Mouse (Mus musculus) G1E (cell line): ENCODE measurements around the gene Rsph6a. TPM values are rescaled to one million over a fixed set of nuclear protein-coding genes. Genes with fewer than 3 reads are reported as not detected.

Experiments
- ATAC-seq: 2 replicates; pipeline ENCODE4 v1.8.0; 2016; ENCODE audit warnings: mild to moderate bottlenecking; ENCODE audit not compliant: insufficient number of reproducible peaks, poor library complexity, low FRiP score, severe bottlenecking; ENCODE audit errors: extremely low read depth
- DNase-seq: peaks from one replicate; pipeline ENCODE4 v3.0.0; 2012; ENCODE audit warnings: low spot score
- H3K27me3 ChIP-seq: 2 replicates; pipeline ENCODE4 v1.6.1; 2012; ENCODE audit warnings: mild to moderate bottlenecking, low read length, inconsistent platforms; ENCODE audit not compliant: insufficient read depth
- H3K36me3 ChIP-seq: replicated peaks from 2 replicates; pipeline ENCODE3; 2012; ENCODE audit warnings: mild to moderate bottlenecking, inconsistent platforms
- H3K4me1 ChIP-seq: 2 replicates; pipeline ENCODE4 v1.6.1; 2012; ENCODE audit warnings: low read depth, low read length, inconsistent platforms, mixed read lengths; ENCODE audit not compliant: insufficient read depth
- H3K4me3 ChIP-seq: 2 replicates; pipeline ENCODE4 v1.5.1; 2012; ENCODE audit warnings: low read depth, mild to moderate bottlenecking, inconsistent platforms, low read length, moderate library complexity, mixed read lengths
- H3K9me3 ChIP-seq: replicated peaks from 2 replicates; pipeline ENCODE4 v1.6.1; 2012; ENCODE audit warnings: inconsistent platforms
- CTCF ChIP-seq: IDR thresholded peaks from 2 replicates; pipeline ENCODE4 v1.5.1; 2012; ENCODE audit warnings: low read depth, low read length, inconsistent platforms, mixed read lengths
- GATA1 ChIP-seq: IDR thresholded peaks from 2 replicates; pipeline ENCODE4 v1.6.1; 2012; ENCODE audit warnings: borderline replicate concordance, low read length, inconsistent platforms, mixed read lengths
- GATA2 ChIP-seq: IDR thresholded peaks from 2 replicates; pipeline ENCODE4 v1.6.1; 2012; ENCODE audit warnings: low read depth, low read length, inconsistent platforms, borderline replicate concordance
- POLR2AphosphoS5 ChIP-seq: IDR thresholded peaks from 2 replicates; pipeline ENCODE4 v1.6.1; 2012; ENCODE audit warnings: low read depth, low read length, inconsistent platforms; ENCODE audit not compliant: insufficient replicate concordance
- TAL1 ChIP-seq: conservative IDR thresholded peaks from 2 replicates; pipeline ENCODE4 v1.6.1; 2012; ENCODE audit warnings: low read depth, low read length, inconsistent platforms, mixed read lengths
- polyA plus RNA-seq: library from polyadenylated mRNA; stranded (reverse); fragments of >175 nt; gene quantifications from 2 replicates; pipeline ENCODE4 v1.2.3, GENCODE M21; 2012
- total RNA-seq, 2 experiments: library from RNA; stranded (forward) in 1 of 2; stranded (reverse) in 1 of 2; fragments of 200-1000 nt in 1 of 2; fragments of >200 nt in 1 of 2; fragmentation: Nextera tagmentation in 1 of 2; gene quantifications; 2 replicates each; pipeline ENCODE4 v1.2.3; 2014 to 2017

Gene Rsph6a
- total and polyA plus RNA-seq, 3 experiments = 0.16 to 0.33 TPM; not detected in 1

DNA sequence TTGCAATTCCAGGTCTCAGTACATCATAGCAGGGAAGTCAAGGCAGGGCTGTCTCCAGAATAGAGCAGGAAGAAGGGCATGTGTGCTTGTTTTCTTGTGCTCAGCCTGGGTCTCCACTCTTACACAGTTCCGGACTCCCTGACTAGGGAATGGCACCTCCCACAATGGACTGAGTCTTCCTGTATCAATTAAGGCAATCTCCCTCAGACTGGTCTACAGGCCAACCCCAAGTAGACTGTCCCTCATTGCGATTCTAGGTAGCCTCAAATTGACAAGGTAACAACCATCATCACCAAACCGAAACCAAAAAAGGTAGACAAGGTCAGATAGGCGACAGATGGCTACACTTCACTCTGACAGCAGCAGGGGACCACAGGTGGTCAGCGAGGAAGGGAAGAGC lies 20.7 kb downstream of the Rsph6a start:
- peaks cover 4% of the 10 kb centered on the region; the same call in 1 of the 2 replicates for H3K27me3 ChIP-seq
- peaks cover 49% of the 10 kb centered on the region for H3K4me1 ChIP-seq
- peak overlapping the region; percentile 81 for H3K4me3 ChIP-seq
- H3K36me3 ChIP-seq = peaks cover 27% of the 10 kb centered on the region
- DNase-seq (no peak), ATAC-seq (no peak)
- no peaks in the 10 kb centered on the region for H3K9me3 ChIP-seq
- TF ChIP-seq CTCF (no peak), POLR2AphosphoS5 (no peak), TAL1 (no peak), GATA1 (no peak), GATA2 (no peak)

DNA sequence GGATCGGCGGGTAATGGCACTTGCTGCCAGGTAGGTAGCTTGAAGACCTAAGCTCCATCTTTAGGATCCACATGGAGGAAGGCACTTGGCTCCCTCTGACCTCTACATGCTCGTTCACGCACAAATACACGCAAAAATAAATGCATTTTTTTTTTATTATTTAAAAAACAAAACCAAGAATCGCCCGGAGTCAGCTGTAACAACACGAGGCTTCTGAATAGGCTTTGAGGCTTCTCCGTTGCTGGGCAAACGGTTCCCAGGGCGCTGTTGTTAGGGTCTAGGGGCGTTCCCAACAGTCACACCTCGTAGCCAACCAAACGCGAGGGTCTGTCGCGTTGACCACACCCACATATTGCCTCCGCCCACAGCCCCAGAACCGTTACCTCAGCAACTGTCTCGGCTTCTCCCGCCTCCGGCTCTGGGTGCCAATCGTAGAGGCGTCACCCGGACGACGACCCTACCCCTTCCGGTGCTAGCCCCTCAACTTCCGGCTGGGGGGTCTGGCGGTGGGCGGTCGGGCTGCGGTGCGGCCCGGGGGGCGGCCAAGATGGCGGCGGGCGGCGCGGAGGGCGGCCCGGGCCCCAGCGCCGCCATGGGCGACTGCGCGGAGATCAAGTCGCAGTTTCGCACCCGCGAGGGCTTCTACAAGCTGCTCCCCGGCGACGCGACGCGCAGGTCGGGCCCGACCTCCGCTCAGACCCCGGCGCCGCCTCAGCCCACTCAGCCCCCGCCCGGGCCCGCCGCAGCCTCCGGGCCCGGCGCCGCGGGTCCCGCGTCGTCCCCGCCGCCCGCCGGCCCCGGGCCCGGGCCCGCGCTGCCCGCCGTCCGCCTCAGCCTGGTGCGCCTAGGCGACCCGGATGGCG lies 21.5 kb downstream of the Rsph6a start, which contains the start of gene Dmwd:
Gene Dmwd, plus strand, starts transcription at position 505 of the 863 bp plus-strand sequence.
- DNase-seq (peak; percentile 87), ATAC-seq (peak; percentile 94)
- peaks cover 34% of the 10 kb centered on the region for H3K36me3 ChIP-seq
- H3K27me3 ChIP-seq = peaks cover 2% of the 10 kb centered on the region; the same call in 1 of the 2 replicates
- peak within 1 kb of the TSS; percentile 81 for H3K4me3 ChIP-seq
- H3K4me1 ChIP-seq = peaks cover 56% of the 10 kb centered on the region
- H3K9me3 ChIP-seq = no peaks in the 10 kb centered on the region
- TF ChIP-seq POLR2AphosphoS5 = no peak
- no peak for TF ChIP-seq GATA2
- TF ChIP-seq GATA1 = no peak
- TF ChIP-seq CTCF = no peak
- no peak for TF ChIP-seq TAL1

DNA sequence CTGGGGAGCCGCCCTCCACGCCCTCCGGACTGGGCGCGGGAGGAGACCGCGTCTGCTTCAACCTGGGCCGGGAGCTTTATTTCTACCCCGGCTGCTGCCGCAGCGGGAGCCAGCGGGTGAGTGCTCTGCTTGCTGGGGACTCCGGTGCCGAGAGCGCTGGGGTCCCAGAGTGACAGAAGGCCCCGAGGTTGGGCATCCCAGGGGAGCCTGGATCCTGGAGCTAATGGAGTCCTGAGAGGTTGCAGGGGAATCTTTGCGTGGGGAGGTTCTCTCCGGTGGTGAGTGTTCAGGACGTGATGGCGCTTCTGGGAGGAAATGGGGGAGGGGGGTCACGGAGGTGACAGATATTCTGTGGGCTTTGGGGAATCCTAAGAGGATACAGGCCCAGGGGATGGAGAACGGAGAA lies 22.1 kb downstream of the Rsph6a start:
- TF ChIP-seq GATA2 (no peak), GATA1 (no peak), CTCF (no peak), POLR2AphosphoS5 (no peak), TAL1 (no peak)
- ATAC-seq (no peak), DNase-seq (peak; percentile 30)
- Histone ChIP-seq H3K27me3 (peaks cover 2% of the 10 kb centered on the region; the same call in 1 of the 2 replicates), H3K4me1 (peaks cover 61% of the 10 kb centered on the region), H3K9me3 (no peaks in the 10 kb centered on the region), H3K4me3 (peak overlapping the region; percentile 81), H3K36me3 (peaks cover 40% of the 10 kb centered on the region)

DNA sequence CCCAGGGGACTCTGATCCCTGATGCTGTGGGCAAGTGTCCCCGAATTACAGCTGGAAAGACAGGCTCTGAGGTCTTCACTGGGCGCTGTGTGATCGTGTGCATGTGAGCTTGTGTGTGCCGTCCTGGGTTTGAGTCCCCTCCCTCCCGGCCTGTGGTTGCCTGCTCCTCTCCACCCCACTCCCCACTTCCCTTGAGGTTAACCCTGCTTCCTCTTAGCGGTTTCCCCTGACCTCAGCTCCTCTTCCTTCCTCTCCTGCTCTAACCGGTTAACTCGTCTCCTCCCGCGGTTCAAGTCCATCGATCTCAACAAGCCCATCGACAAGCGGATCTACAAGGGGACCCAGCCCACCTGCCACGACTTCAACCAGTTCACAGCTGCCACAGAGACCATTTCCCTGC lies 23.3 kb downstream of the Rsph6a start:
- peaks cover 52% of the 10 kb centered on the region for H3K36me3 ChIP-seq

DNA sequence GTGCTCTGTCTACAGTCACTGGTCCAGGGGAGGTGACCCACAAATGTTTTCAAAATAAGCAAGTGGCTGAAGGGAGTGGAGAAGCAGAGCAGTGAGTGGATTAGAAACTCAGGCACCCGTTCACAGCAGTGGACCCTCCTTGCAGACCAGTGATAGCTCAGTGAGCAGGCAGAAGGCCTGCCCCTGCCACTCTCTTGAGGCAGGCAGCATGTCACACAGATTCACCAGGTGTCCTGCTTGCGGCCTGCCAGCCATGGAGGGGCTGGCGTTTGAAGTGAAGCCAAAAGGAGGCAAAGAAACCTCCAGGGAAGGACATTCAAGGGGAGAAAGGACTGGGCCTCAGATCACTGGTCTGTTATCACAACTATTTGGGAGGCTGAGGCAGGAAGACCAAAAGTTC lies 24.2 kb downstream of the Rsph6a start:
- Histone ChIP-seq H3K27me3 (no peaks in the 10 kb centered on the region; the same call in 1 of the 2 replicates), H3K36me3 (peaks cover 62% of the 10 kb centered on the region), H3K4me1 (peaks cover 76% of the 10 kb centered on the region), H3K4me3 (no peak overlapping the region; the same call in 1 of the 2 replicates), H3K9me3 (no peaks in the 10 kb centered on the region)
- TF ChIP-seq GATA1 = no peak
- TF ChIP-seq POLR2AphosphoS5 = no peak
- TF ChIP-seq CTCF = no peak
- TF ChIP-seq GATA2 = no peak
- TF ChIP-seq TAL1 = no peak
- DNase-seq (no peak), ATAC-seq (no peak)

More for the DNA sequence above, 23.3 kb downstream of the Rsph6a start:
- Histone ChIP-seq H3K27me3 (no peaks in the 10 kb centered on the region; the same call in 1 of the 2 replicates), H3K4me1 (peaks cover 68% of the 10 kb centered on the region), H3K9me3 (no peaks in the 10 kb centered on the region), H3K4me3 (peak overlapping the region; percentile 81)
- ATAC-seq = peak; percentile 63
- DNase-seq = peak; percentile 75
- TF ChIP-seq GATA2 (no peak), GATA1 (no peak), POLR2AphosphoS5 (no peak), CTCF (no peak), TAL1 (no peak)

DNA sequence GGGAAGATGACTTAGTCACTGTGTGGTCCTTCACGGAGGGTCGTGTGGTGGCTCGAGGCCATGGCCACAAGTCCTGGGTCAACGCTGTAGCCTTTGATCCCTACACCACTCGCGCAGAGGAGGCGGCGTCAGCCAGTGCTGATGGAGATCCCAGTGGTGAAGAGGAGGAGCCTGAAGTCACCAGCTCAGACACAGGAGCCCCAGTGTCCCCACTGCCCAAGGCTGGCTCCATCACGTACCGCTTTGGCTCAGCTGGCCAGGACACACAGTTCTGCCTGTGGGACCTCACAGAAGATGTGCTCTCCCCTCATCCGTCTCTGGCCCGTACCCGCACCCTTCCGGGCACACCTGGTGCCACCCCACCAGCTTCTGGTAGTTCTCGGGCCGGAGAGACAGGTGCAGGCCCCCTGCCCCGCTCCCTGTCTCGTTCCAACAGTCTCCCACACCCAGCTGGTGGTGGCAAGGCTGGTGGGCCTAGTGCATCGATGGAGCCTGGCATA lies 26.0 kb downstream of the Rsph6a start:
- H3K36me3 ChIP-seq = peaks cover 77% of the 10 kb centered on the region
- ATAC-seq (no peak), DNase-seq (no peak)
- H3K4me1 ChIP-seq = peaks cover 82% of the 10 kb centered on the region
- peak overlapping the region; percentile 11; the same call in 1 of the 2 replicates for H3K4me3 ChIP-seq
- H3K9me3 ChIP-seq = no peaks in the 10 kb centered on the region
- TF ChIP-seq GATA1 = no peak
- no peak for TF ChIP-seq CTCF
- TF ChIP-seq GATA2 = no peak
- TF ChIP-seq POLR2AphosphoS5 = no peak
- no peak for TF ChIP-seq TAL1
- H3K27me3 ChIP-seq = no peaks in the 10 kb centered on the region; the same call in 1 of the 2 replicates
